Mouse (Mus musculus) heart, embryonic 15.5 days (tissue): ENCODE results near the gene L2hgdh. TPM values are rescaled to one million over a fixed set of nuclear protein-coding genes. Genes with fewer than 3 reads are reported as not detected.
A peak's percentile ranks its signal among the peaks of the same experiment; 100 is the strongest.

Experiments
- ATAC-seq: fragments of 200-750 bp; cut with Nextera tagmentation; replicated peaks from 2 replicates; pipeline ENCODE4 v1.8.0; 2017; ENCODE audit warnings: low read depth, moderate TSS enrichment; ENCODE audit not compliant: insufficient number of reproducible peaks, insufficient read depth, low FRiP score
- H3K27ac ChIP-seq: fragments of 300-500 bp; sonication (generic); 2 replicates; pipeline ENCODE4 v1.5.1; 2015; ENCODE audit warnings: mild to moderate bottlenecking, inconsistent platforms
- H3K27me3 ChIP-seq: fragments of 300-500 bp; sonication (generic); 2 replicates; pipeline ENCODE4 v1.6.1; 2015; ENCODE audit warnings: inconsistent platforms
- H3K36me3 ChIP-seq: fragments of 300-500 bp; sonication (generic); 2 replicates; pipeline ENCODE4 v1.6.1; 2015; ENCODE audit warnings: mild to moderate bottlenecking, inconsistent platforms
- H3K4me1 ChIP-seq: fragments of 300-500 bp; sonication (generic); replicated peaks from 2 replicates; pipeline ENCODE4 v1.6.1; 2015; ENCODE audit warnings: inconsistent platforms
- H3K4me2 ChIP-seq: fragments of 300-500 bp; sonication (generic); 2 replicates; pipeline ENCODE4 v1.6.1; 2015; ENCODE audit warnings: inconsistent platforms, mild to moderate bottlenecking, moderate library complexity
- H3K4me3 ChIP-seq: fragments of 300-500 bp; sonication (generic); 2 replicates; pipeline ENCODE4 v1.5.1; 2015; ENCODE audit warnings: mild to moderate bottlenecking, inconsistent platforms
- H3K9ac ChIP-seq: fragments of 300-500 bp; sonication (generic); 2 replicates; pipeline ENCODE4 v1.6.1; 2015; ENCODE audit warnings: mild to moderate bottlenecking, inconsistent platforms
- H3K9me3 ChIP-seq: fragments of 300-500 bp; sonication (generic); replicated peaks from 2 replicates; pipeline ENCODE4 v1.6.1; 2016; ENCODE audit warnings: inconsistent platforms
- WGBS: fragments of 180-500 bp; shearing (Covaris S2); methylation state at CpG from one replicate; pipeline ENCODE4 v1.1.7; 2015; ENCODE audit warnings: mixed read lengths; 5-methylcytosine and 5-hydroxymethylcytosine counted together
- polyA plus RNA-seq: library from polyadenylated mRNA; unstranded; fragments of >200 nt; fragmentation: Nextera tagmentation; extraction: Ambion mirVana; gene quantifications from 2 replicates; pipeline ENCODE4 v1.2.1, GENCODE M21; 2015

L2hgdh gene
- polyA plus RNA-seq, 1 experiment from 2014 or later: 15.4 TPM

GRCm38 (mm10) chr12:69757418-69758141 lies 32.9 kb upstream of the L2hgdh start:
- H3K9ac ChIP-seq: peak overlapping the region; percentile 52
- WGBS: 3% methylated on average over 22 of the region's 22 CpGs

DNA sequence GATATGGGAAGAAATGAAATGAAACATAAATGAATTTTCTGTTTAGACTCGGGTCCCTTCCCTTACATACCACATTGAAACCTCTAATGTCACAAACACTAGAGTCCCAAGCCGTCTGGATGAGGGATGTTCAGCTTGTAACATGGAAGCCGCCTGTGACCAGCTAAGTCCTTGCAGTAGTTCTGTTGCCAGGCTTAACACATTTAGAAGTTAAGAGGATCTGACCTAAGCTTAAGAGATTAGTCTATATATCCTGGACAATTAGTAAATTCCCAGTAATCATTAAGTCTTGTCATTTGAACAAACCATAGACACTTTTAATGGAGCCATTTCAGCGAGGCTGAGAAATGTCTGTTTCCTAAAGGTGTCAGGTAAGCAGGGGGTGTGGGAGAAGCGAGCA lies 31.3 kb upstream of the L2hgdh start:
- H3K27ac ChIP-seq: no peak overlapping the region
- no peaks in the 10 kb centered on the region for H3K9me3 ChIP-seq
- no peak overlapping the region for H3K4me3 ChIP-seq
- no peak for ATAC-seq
- no peaks in the 10 kb centered on the region for H3K27me3 ChIP-seq
- no peak overlapping the region for H3K9ac ChIP-seq
- H3K4me2 ChIP-seq: no peak overlapping the region
- no peaks in the 10 kb centered on the region for H3K36me3 ChIP-seq
- peaks cover 36% of the 10 kb centered on the region for H3K4me1 ChIP-seq
- WGBS: 74% methylated on average over 5 of the region's 5 CpGs

More at GRCm38 (mm10) chr12:69757418-69758141, 32.9 kb upstream of the L2hgdh start:
- peak overlapping the region; percentile 44 for H3K4me3 ChIP-seq
- ATAC-seq: peak; percentile 88
- peak overlapping the region; percentile 71 for H3K4me2 ChIP-seq
- no peaks in the 10 kb centered on the region for H3K9me3 ChIP-seq
- no peaks in the 10 kb centered on the region for H3K27me3 ChIP-seq
- peaks cover 27% of the 10 kb centered on the region for H3K4me1 ChIP-seq
- H3K36me3 ChIP-seq: no peaks in the 10 kb centered on the region
- peak overlapping the region; percentile 92 for H3K27ac ChIP-seq

DNA sequence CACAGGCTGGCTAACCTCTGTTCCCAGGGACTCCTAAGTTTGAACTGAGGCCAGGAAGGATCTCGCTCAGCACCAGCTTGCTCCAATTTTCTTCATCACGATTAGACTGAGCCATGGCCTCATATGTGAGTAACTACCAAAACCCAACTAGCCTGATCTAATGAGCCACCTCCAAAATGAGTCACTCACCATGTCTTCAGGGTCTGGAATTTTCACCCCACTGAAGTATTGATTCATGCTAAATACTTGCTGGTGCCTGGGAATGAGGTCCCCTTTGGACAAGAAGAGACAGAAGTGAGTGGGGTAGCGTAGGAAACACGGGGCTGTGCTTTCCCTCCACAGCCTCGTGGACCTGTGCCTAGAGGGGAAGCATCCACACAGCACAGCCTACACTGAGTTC lies 29.3 kb upstream of the L2hgdh start:
- ATAC-seq: no peak
- 71% methylated on average over 5 of the region's 5 CpGs for WGBS

DNA sequence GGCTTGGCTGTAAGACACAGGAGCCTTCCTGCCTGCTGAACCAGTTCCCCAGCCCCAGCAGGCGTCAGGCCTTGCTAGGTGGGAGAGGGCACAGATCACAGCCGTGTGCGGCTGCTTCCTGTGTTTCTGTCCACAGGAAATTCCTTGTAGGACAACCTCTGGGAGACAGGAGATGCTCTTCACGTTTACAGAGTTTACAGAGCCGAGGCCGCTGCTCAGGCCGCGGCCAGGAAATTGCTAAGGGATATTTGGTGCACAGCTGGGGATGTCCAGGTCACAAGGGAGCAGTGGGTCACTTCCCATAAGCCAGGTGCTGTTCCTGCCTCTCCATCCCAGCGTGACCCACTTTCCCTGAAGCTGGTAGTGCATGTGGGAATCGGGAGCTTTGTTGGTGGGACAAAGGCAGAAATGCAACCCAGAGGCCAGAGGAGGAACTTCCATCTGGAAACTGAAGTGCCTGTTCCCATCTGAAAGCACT lies 27.2 kb upstream of the L2hgdh start:
- Histone ChIP-seq H3K9ac (no peak overlapping the region), H3K4me1 (peaks cover 9% of the 10 kb centered on the region), H3K36me3 (peaks cover 8% of the 10 kb centered on the region; the same call in 1 of the 2 replicates), H3K27me3 (no peaks in the 10 kb centered on the region), H3K27ac (peak overlapping the region; percentile 45), H3K9me3 (no peaks in the 10 kb centered on the region), H3K4me3 (no peak overlapping the region), H3K4me2 (no peak overlapping the region)
- peak; percentile 73 for ATAC-seq
- 41% methylated on average over 10 of the region's 10 CpGs for WGBS

More for the DNA sequence above, 29.3 kb upstream of the L2hgdh start:
- no peak overlapping the region for H3K4me2 ChIP-seq
- H3K9me3 ChIP-seq: no peaks in the 10 kb centered on the region
- H3K36me3 ChIP-seq: peaks cover 4% of the 10 kb centered on the region; the same call in 1 of the 2 replicates
- H3K9ac ChIP-seq: no peak overlapping the region
- H3K27me3 ChIP-seq: no peaks in the 10 kb centered on the region
- H3K4me3 ChIP-seq: no peak overlapping the region
- H3K4me1 ChIP-seq: peaks cover 27% of the 10 kb centered on the region
- no peak overlapping the region for H3K27ac ChIP-seq

GRCm38 (mm10) chr12:69744138-69744537 lies 19.5 kb upstream of the L2hgdh start:
- no peak overlapping the region for H3K9ac ChIP-seq
- H3K4me3 ChIP-seq: no peak overlapping the region
- no peaks in the 10 kb centered on the region for H3K9me3 ChIP-seq
- H3K27me3 ChIP-seq: no peaks in the 10 kb centered on the region
- H3K27ac ChIP-seq: no peak overlapping the region; the same call in 1 of the 2 replicates
- no peak for ATAC-seq
- 61% methylated on average over 5 of the region's 5 CpGs for WGBS
- H3K4me1 ChIP-seq: no peaks in the 10 kb centered on the region
- peaks cover 6% of the 10 kb centered on the region; the same call in 1 of the 2 replicates for H3K36me3 ChIP-seq
- H3K4me2 ChIP-seq: no peak overlapping the region

- no peak overlapping the region for H3K27ac ChIP-seq
- no peak overlapping the region for H3K9ac ChIP-seq
- H3K4me3 ChIP-seq: no peak overlapping the region
- 80% methylated on average over 5 of the region's 5 CpGs for WGBS
- no peak for ATAC-seq
- no peaks in the 10 kb centered on the region for H3K4me1 ChIP-seq
- H3K36me3 ChIP-seq: no peaks in the 10 kb centered on the region
- no peaks in the 10 kb centered on the region for H3K27me3 ChIP-seq
- no peaks in the 10 kb centered on the region for H3K9me3 ChIP-seq
- H3K4me2 ChIP-seq: no peak overlapping the region
Measured at GRCm38 (mm10) chr12:69741965-69742364, 17.3 kb upstream of the L2hgdh start.

DNA sequence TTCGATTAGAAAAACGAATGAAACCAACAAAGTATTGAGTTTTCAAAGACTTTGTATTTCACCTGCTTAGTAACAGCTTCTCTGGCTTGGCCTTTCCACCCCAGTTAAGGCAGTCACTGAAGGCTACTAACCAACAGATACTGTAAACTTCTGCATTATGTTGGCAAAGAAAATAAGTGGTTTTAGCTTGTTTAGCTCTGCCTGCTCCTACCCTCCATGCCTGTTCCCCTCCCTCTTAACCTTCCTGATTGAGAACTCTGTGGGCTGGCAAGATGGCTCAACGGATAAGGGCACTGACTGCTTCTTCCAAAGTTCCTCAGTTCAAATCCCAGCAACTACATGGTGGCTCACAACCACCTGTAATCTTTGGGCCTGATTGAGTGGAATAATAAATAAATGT lies 9.2 kb upstream of the L2hgdh start:
- no peak overlapping the region; the same call in 1 of the 2 replicates for H3K4me2 ChIP-seq
- WGBS: 70% methylated on average over 3 of the region's 3 CpGs

DNA sequence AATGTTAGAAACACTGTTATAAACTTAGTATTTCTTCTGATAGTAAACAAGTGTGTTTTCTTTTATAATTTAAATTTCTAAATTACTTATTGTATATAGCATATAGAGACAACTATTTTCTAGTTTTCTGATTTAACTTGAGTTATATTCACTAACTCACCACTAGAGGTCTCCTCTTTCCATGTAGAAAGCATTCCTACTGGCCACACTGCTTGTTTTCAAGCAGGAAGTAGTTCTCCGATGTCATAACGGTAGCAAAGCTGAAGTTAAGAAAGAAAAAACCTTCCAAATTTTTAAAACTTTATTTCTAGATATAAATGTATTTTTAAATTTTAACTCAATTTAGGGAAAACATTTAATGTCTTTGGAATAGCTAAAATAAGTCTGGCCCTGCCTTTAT lies 8.8 kb upstream of the L2hgdh start:
- no peaks in the 10 kb centered on the region for H3K27me3 ChIP-seq
- no peaks in the 10 kb centered on the region for H3K36me3 ChIP-seq
- no peak overlapping the region for H3K9ac ChIP-seq
- WGBS: 6% methylated on average over 2 of the region's 2 CpGs
- H3K4me3 ChIP-seq: no peak overlapping the region
- H3K27ac ChIP-seq: no peak overlapping the region
- H3K4me2 ChIP-seq: no peak overlapping the region; the same call in 1 of the 2 replicates
- H3K4me1 ChIP-seq: 0 out of 2 replicates have a peak, but pooled peaks cover 3% of the 10 kb centered on the region
- no peaks in the 10 kb centered on the region for H3K9me3 ChIP-seq
- ATAC-seq: no peak

More for the DNA sequence above, 9.2 kb upstream of the L2hgdh start:
- Histone ChIP-seq H3K9ac (no peak overlapping the region), H3K27ac (no peak overlapping the region), H3K9me3 (no peaks in the 10 kb centered on the region), H3K4me1 (0 out of 2 replicates have a peak, but pooled peaks cover 3% of the 10 kb centered on the region), H3K36me3 (no peaks in the 10 kb centered on the region), H3K27me3 (no peaks in the 10 kb centered on the region), H3K4me3 (no peak overlapping the region)
- no peak for ATAC-seq

DNA sequence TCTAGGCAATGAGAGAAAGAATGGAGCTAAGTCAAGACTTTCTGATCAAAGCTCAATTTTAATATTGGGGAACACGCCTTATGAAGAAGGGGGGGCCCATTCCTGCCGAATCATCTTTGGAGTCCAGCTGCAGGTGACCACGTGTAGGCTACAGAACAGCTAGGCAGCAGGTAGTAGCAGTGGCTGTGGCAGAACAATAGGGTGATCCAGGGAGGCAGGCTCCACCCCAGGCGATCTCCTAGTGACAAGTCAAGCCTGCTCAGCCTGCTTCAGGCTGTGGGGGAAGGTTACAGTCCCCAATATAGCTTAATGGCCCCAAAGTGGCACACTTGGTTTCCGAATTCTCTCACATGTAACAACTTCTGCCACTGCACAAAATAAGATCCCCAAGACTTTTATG lies 7.5 kb upstream of the L2hgdh start:
- 51% methylated on average over 5 of the region's 5 CpGs for WGBS
- ATAC-seq: no peak
- no peak overlapping the region for H3K27ac ChIP-seq
- no peaks in the 10 kb centered on the region for H3K36me3 ChIP-seq
- H3K4me3 ChIP-seq: no peak overlapping the region
- H3K4me2 ChIP-seq: no peak overlapping the region
- H3K27me3 ChIP-seq: no peaks in the 10 kb centered on the region
- H3K9me3 ChIP-seq: no peaks in the 10 kb centered on the region
- no peak overlapping the region for H3K9ac ChIP-seq
- 0 out of 2 replicates have a peak, but pooled peaks cover 3% of the 10 kb centered on the region for H3K4me1 ChIP-seq

DNA sequence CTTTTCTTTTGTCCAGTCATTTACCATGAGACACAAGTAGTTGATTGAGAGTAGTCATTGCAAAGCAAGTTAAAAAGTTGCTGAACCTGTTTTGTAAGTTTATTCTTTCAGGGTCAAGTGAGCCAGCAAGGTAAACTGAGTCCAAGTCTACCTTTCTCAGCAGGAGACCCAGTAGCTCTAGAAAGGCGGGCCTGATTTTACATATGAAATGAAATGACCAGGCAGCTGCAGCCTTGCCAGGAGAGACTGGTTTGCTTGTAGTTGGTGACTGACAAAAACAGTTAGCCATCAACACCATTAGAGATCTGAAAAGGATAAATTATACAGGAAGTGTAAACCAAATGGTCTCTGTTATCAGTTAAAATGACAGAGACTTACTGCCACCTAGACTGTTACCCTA lies 5.6 kb upstream of the L2hgdh start:
- Histone ChIP-seq H3K9ac (no peak overlapping the region), H3K36me3 (no peaks in the 10 kb centered on the region), H3K4me2 (no peak overlapping the region), H3K27ac (no peak overlapping the region), H3K4me3 (no peak overlapping the region), H3K9me3 (no peaks in the 10 kb centered on the region), H3K4me1 (peaks cover 10% of the 10 kb centered on the region; the same call in 1 of the 2 replicates), H3K27me3 (no peaks in the 10 kb centered on the region)
- ATAC-seq: no peak
- 81% methylated on average over 1 of the region's 1 CpGs for WGBS

DNA sequence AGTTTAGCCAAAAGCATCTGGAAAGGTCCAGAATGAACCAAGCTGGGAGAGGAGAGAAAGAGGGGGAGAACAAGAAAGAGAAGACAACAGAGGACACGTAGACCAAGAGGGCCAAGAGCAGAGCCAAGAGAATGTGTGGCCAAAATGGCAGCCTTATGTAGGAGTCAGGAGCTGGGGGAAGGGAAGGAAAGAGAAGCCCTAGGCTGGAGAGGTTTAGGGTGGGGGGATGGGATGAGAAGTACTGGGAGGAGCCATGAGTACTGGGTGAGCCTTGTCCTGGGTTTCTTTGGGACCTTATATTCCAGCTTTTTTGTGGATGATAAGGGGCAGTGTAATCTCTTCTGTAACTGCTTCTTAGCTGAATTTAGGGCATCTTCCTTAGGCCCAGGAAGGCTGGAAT lies 4.6 kb upstream of the L2hgdh start:
- Histone ChIP-seq H3K9ac (no peak overlapping the region), H3K4me3 (no peak overlapping the region), H3K27me3 (no peaks in the 10 kb centered on the region), H3K4me1 (peaks cover 12% of the 10 kb centered on the region), H3K27ac (no peak overlapping the region), H3K4me2 (no peak overlapping the region), H3K9me3 (no peaks in the 10 kb centered on the region), H3K36me3 (no peaks in the 10 kb centered on the region)
- WGBS: 77% methylated on average over 1 of the region's 1 CpGs
- no peak for ATAC-seq
